Mouse (Mus musculus) liver (tissue): Measurements from ENCODE around the gene Amer2.
"Not testable (repeated sequence)": the region's sequence is repeated elsewhere in the genome, so short reads cannot be mapped to it uniquely, and the experiment has no call there.

Experiments
- DNase-seq: peaks from one replicate; pipeline ENCODE4 v3.0.0-alpha.2; 2020; ENCODE audit warnings: mixed read lengths

The Amer2 gene

DNA sequence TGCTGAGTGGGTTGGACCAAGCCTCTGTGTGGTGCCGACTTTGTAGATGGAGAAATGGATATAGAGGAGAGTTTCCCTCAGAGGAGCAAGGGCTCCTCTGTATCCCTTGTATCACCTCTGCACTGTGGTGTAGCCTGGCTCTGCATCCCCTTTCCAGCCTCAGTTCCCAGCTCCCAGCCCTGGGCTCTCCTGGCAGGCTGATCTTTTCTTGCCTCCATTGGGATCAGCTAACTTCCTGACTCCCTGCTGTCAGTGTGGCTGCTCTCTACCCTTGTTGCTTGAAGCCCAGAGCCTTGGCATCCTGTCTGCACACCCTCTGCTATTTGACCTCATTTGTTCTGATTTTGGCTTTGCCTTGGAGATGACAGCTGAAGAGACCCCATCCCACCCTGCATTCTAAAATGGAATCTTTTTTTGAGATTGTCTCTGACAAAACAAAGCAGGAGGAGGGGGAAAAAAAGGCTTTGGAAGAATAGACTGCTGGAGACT, at the start of gene Amer2:
Gene Amer2, plus strand, starts transcription at position 439 of the 489 bp plus-strand sequence.
- DNase-seq = no peak

DNA sequence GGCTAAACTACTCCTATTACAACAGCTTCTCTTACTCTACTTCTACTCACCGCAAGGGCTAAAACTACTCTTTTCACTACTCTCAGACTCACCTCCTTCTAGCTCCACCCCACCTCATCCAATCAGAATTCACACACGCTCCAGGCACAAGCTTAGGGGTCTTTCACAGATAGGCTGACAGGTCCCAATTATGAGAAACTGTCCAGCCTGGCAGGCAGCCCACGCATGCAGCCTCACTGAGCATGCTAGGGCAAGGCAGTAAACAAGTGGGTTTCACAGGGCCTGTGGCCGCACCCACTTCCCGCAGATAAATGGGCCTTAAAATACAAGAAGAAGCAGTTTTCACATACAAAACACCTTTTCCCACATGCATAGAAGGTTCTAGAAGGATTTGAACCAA, 33.1 kb upstream of the Amer2 start:
- DNase-seq = not testable (repeated sequence)

DNA sequence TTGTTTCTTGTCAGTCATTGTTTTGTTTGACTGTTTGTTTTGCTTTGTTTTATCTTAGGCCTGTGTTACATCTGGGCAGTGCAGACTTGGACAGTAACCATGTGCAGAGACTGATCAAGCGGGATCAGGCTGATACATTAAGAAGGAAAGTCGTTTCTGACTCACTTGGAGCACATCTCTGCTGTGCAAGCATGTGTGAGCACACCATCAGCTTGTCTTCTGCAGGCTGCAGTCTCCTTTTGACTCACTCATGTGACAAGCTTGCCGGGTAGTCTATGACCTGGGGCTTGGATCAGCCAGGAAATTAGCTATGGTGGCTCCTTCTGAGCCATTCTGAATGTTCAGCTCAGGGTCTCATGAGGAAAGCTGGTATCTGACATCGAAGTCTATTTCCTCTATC, 32.5 kb upstream of the Amer2 start:
- no peak for DNase-seq

DNA sequence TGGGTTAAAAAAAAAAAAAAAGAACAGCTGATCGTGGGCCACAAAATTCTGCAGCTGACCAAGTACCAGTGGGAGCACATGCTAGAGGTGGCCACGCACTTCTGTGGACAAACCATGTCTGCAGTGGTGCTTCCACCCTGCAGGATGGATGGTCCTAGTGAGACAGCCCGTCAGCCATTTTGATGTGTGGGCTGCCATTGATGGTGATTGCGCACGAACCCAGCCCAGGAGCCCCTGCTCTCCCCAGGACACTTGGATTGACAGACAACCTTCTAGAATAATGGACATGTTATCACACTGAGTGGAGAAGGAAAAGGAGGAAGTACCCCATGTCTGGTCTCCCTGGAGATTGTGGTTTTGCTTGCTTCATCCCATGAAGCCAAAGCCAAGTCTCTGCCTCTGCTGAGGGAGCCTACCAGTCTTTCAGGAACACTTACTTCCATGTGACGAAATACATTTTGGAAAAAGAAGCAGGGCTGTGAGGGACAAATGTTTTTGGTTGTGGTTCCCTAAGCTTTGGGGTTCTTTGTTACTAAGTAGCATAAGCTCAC, 27.7 kb upstream of the Amer2 start:
- no peak for DNase-seq

DNA sequence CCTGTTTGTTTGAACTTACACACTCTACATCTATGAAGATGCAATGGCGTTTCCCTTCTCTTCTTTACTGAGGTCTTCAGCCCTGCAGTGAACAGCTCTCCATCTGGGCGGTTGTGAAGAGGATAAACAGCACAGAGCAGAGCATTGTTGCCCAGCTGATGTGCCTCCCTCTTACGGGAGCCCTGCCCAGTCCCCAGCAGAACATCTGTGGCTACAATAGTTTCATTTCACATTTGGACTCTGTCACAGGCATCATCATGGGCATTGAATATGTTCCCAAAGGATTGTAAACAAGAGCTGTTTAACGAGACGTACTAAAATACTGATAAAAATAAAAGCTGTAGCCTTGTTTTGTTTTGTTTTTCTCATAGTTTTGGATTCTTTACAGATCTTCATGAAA, 14.7 kb upstream of the Amer2 start:
- DNase-seq = no peak

DNA sequence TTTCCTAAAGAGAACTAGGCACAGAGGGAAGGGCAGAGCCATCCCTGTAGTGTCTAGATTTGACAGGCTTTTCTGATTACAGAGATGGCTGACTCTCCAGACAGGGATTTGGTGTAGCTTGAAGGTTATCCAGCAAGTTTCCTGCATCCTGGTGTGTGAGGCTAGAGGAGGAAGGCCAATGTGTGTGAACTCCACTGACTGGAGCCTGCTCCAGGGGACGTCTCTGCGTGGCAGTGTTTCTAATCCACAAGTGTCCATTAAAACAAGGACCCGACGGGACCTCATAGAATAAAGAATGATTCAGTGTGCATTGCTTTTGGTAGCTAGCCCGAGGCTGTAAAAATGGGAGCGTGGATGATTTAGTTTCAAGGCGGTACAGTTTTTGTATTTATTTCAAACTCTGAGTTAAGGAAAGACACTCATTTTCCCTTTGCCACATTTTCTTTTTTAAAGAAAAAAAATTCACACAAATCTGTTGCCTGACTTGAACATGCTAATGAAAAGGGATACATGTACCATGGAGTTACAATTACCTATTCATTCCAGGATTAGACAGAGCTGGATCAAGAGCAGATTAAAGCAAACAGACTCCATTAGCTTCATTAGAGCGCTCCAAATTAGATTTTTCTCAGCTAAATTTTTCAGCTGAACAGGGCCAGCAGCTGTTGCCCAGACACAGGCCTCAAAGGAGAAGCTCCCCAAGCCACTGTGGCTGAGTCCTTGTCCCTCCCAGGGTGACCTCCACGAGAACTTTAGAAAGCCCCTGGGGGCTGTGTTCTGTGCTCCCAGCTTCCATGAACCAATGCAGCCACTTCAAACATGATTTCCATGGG, 11.5 kb upstream of the Amer2 start:
- no peak for DNase-seq

DNA sequence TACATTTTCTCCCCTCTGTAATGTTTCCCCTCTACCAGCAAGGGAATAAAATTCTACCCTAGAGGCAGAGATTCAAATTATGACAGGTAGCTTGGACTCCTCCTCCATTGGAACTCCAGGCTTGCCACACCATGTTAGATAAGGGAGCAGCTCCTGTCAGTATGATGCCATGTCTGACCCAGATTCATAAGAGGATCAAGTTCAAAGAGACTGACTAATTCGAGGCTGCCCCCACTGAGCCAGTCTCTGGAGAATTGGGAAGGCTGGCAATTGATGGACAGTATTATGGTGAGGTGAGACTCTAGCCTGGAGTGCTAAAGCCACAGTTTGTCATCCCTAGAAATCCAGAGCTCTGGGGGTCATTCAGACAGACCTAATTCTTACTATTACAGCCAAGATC, 6.3 kb upstream of the Amer2 start:
- no peak for DNase-seq

DNA sequence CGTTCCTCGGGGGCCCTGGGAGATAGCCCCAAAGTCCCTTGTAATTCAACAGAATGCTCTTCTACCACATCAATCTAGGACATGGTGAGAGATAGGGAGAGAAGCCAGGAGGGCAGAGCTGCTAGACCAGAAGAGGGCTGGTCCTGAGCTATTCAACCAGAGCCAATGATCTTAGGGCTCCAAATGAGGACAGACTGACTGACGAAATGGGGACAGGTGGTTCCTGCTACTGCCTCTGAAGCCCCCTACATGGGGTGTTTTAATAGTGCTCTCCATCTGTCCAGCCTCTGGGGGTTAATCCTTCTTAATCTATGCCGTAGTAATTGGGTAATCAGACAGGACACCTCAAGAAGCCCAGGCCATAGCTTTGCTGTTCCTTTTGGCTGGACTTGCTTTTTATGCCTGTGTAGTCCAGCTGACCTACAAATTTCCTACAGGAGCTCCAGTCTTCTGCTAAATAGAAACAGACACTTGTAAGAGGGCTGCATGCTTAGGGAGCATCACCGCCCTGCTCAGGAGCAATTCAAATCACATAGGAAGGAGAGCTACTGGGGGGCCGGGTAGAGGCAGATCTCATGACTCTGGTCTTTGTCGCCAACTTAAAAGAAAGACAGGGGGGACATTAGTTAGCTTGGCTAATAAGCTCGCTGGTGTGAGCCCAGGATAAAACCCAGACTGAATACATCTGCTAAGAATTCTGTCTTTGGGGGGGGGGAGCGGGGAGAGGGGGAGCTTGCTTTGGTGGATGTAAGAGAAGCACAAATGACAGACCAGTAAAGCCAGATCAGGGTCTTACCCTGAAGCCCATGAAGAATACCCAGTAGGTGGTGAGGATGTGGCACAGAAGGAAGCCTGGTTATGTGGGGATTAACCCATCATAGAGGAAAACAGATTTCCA, 4.0 kb upstream of the Amer2 start:
- DNase-seq = no peak

DNA sequence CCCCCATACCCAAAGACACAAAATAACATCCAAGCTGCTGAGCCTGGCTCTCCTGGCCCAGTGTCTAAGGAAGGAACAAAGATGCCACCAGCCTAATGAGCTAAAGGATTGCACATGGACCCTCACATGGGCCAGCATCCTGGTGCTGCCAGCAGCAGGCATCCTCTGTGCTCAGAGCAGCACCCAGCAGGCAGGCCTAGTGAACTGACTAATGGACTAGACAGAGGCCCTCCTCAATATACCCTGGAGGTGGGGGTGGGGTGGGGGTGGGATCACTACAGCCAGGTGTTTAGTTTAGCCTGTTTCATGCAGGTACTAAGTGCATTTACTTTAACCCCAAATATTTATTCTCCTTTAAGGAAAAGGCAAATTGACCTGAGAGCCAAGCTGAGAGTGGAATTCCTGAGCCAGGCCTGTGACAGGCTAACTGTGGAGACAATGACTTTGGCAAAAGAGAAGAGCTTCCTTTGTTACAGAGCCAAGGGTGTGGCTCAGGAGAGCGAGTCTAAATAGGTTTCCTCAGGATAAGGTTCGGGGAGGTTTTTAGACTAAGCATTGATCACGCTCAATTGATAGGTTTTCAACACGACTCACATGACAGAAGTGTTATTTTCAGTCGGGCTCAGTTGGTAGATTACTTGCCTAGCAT, 3.3 kb upstream of the Amer2 start:
- no peak for DNase-seq

DNA sequence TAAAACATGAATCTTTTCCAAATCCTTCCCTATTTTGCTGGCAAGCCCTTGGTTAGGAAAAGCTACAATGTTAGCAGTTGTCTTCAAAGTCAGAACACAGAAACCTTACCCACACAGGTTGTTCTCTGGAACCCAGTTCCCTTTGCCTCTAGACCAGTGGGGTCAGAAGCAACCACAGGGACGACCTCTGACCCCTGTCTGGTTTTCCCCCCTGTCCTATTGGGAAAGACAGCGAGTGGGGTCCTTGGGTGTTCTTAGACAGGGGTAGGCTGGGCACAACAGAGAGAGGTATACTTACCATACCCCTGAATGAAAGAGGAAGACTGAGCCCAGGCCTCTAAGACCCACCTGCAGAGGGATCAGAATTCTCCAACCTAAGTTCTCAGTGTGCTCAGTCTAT, 4.0 kb downstream of the Amer2 start:
- no peak for DNase-seq

DNA sequence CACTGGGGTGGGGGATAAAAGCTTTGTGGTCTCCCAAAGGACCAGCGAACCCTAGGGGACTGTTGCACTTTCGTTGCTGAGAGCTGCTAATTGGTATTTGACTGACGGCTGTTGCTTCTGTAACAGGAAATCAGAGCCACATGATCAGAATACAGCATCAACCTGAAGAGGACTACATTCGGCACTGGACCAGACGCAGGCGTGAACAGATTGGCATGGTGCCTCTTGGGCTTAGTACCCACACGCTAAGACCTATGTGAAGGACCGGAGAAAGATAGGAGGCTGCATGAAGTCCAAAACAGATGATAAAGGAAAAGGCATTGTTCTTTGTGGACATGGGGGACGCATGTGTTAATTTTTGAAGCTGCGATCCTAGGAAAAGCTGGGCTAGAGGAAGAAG, 4.5 kb downstream of the Amer2 start:
- DNase-seq = no peak

DNA sequence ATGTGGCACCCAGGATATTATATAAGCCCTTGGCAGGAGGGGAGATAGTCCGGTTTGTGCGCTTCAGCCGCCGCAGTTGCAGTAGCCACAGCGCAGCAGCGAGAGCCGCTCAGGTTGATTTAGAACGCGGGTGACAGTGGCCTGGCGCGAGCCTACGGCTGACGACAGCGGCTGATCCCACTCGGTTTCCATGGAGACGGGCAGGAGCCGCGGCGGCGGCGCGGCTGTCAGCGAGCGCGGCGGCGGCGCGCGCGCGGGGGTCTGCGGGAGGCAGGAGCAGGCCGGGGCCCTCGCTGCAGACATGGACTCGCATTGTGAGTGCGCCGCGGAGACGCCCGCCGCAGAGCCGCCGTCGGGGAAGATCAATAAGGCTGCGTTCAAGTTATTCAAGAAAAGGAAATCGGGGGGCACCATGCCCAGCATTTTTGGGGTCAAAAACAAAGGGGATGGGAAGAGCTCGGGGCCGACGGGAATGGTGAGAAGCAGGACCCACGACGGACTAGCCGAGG, 5.1 kb downstream of the Amer2 start:
- DNase-seq = peak; percentile 35

DNA sequence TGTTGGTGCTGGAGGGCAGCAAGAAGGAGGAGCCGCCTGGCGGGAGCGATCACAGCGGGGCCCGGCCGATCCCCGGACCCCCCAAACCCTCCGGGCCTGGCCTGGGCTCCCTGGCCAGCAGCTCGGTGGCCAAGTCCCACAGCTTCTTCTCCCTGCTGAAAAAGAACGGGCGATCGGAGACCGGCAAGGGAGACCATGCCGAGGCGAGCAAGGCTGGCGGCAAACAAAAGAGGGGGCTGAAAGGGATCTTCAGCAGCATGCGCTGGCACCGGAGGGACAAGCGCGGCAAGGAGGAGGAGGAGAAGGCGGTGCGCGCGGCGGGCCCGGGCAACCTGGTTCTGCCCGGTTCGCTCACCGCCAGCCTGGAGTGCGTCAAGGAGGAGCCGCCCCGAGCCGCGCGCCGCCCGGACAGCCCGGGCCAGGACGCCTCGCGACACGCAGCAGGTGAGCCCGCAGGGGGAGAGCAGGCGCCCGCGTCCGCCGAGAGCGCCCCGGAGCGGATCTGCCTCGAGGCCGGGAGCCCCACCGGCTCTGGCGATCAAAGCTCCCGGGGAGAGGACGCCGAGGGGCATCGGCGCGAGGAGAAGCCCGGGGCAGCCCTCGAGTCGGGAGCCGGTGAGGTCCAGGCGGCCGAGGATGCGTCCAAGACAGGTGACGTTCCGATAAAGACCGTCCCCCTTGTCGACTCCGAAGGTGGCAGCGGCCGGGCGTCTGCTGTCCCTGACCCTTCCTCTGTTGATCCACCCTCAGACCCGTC, 5.7 kb downstream of the Amer2 start:
- DNase-seq = no peak

DNA sequence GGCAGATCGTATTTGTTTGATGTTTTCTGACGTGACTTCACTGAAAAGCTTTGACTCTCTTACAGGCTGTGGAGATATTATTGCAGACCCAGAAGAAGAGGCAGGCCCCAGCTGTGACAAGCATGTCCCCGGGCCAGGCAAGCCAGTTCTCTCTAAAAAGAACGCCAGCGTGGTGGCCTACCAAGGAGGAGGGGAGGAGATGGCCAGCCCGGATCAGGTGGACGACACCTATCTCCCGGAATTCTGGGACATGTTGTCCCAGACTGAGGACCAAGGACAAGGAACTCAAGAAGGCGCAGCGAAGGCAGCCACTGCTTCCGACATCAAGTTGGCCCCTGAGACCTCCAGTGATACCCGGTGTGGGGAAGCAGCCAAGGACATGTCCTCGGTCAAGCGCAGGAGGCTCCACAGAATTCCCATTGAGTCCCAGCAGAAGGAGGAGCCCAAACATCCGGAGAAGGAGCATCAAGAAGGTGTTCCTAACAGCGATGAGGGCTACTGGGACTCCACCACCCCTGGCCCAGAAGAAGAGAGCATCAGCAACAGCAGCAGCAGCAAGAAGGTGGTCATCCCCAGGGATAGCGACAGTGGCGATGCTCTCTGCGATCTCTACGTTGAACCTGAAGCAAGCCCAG, 6.4 kb downstream of the Amer2 start:
- DNase-seq = no peak

DNA sequence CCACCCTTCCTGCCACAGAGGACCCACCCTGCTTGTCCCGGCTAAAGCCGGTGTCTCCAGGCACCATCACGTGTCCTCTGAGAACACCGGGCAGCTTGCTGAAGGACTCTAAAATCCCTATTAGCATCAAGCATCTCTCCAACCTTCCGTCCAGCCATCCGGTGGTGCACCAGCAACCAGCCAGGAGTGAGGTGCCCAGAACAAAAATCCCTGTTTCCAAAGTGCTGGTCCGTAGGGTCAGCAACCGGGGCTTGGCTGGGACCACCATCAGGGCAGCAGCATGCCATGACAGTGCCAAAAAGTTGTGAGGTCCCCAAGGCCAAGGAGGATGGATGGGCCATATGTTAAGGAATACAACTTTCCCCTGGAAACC, 6.9 kb downstream of the Amer2 start:
- DNase-seq = no peak

DNA sequence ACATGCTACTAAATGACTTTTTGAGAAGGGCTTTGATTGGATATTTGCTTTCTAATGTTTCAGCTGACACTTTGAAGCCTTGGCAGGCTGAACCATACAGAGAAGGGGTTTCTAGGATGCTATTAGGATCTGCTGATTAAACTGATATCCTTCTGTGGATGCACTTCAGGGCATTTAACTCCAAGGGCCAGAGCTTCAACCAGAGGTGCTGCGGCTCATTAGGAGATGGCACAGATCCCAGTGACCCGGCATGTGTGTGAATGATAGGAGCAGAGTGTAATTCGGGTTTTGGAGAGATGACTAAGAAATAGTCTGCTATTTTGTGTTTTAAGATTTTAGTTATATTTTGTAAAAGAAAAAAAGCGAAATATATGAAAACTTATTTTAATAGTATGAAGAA, 8.6 kb downstream of the Amer2 start:
- DNase-seq = no peak

DNA sequence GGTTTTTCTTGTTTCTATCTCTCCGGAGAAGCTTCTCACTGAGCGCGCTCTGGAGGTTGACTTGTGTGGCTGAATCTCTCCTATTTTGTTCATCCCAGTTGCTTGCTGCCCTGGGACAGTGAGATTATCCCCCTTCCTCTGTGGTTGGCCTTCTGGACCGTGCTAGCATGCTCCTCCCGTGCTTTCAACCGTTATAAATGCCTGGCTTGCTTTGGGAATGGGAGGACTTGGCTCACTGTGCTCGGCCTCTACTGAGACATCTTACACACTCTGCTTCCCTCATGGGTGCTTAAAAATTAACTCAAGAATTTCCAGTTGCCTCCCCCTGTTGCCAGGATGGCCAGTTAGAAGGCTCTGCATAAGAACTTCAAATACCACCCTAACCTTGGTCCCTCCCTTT, 10.8 kb downstream of the Amer2 start:
- DNase-seq = no peak

DNA sequence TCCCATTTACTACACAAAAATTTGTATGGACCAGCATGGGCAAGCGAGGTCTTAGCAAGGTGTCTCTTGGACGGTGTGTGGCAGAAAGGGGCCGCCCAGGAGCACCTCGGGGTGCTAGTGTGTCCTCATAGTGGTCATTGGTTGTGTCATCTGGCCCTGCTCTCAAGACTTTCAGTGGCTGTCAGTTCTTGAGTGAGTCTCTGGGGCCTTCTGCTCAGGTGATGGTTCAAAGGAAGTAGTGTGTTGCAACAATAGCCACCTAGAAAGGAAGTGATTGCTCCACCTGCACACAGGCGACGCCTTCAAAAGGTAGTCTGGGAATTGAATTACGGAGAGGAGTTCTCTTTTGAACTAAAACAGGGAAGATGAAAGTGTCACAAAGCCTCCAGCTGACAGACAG, 11.2 kb downstream of the Amer2 start:
- no peak for DNase-seq

DNA sequence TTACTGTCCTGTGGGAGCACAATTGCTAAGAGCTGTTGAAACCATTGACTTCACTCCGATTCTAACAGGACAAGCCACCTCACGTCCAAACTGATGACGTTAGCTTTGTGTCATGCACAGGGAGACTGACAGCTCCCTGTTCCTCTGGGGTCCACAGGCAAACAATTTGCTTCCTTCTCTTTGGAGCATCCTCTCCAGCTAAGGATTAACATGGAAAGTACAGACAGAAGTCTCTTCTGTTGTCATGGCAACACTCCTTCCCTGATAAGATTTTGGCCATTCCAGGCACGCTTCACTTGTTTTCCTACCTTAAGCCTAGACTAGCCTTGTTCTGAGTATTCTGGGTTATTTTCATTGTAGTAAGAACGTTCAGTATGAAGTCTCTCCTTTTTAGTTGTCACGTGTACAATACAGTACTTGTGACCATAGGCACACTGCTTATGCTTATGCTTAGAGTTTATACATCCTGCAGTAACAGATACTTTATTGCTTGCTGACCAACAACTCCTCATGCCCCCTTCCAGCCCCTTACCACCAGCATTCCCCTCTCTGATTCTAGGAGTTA, 12.1 kb downstream of the Amer2 start:
- DNase-seq = no peak

DNA sequence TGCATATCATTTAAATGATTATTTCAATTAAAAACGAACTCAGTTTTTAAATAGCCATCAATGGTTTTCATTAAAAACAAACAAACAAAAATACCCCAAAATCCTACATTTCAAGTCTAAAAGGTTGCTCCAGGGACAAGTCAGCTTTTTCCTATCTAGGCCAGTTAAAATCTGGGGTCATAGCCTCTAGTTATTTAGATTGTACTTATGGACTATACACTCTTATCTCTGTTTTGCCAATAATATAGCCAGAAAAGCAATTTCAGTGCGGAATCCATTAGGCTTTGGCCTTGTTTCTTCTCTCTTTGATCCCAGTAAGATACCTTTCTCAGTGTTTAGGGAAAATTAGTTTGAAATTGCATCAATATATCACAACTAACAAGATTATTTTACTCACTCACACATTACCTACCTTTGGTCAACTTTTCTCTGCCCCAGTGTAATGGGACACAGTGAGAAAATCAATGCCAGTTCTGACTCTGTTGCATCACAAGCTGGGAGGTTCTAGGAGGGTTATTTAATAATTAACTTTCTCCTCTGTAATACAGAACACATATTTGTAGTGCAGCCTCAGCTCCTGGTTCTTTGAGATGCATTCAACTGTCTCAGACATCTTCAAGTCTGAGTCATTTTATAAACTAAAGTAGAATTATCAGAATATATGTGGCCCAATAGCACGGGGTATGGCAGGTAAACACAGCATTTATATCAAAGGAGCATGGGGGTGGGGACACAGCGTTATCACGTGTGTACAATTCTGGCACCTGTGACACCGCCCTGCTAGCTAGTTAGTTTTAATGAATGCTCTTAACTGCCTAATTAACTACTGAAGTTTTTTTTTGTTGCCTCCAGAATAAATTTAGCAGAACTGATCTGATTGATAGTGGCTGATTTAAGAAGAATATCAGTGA, 13.8 kb downstream of the Amer2 start:
- no peak for DNase-seq
